Mouse (Mus musculus) ES-CJ7 (cell line): ENCODE data around the gene Stkld1.

ENCODE experiments used
- DNase-seq: peaks from one replicate; pipeline ENCODE4 v3.0.0; 2011; ENCODE audit warnings: low read depth, low spot score

Gene Stkld1

GRCm38 (mm10) chr2:26963923-26964723 is 30.3 kb downstream of the Stkld1 start, which contains the start of gene Rexo4:
Rexo4 (minus strand) TSS chr2:26964386.
- peak; percentile 97 for DNase-seq

- DNase-seq = peak; percentile 13
These were observed 31.0 kb downstream of the Stkld1 start for GRCm38 (mm10) chr2:26964724-26965370.

- DNase-seq = peak; percentile 60
These were observed 33.4 kb downstream of the Stkld1 start for GRCm38 (mm10) chr2:26967262-26967661.

GRCm38 (mm10) chr2:26973116-26973515 is 39.3 kb downstream of the Stkld1 start, which contains the start of gene Adamts13:
Adamts13 (plus strand) TSS chr2:26973416.
- DNase-seq = no peak

GRCm38 (mm10) chr2:26973960-26974359 is 40.1 kb downstream of the Stkld1 start:
- no peak for DNase-seq

GRCm38 (mm10) chr2:26980361-26980760 is 46.5 kb downstream of the Stkld1 start:
- DNase-seq = no peak

GRCm38 (mm10) chr2:26984179-26984578 is 50.3 kb downstream of the Stkld1 start:
- no peak for DNase-seq

- no peak for DNase-seq
These were observed 50.8 kb downstream of the Stkld1 start for GRCm38 (mm10) chr2:26984640-26985039.

GRCm38 (mm10) chr2:26993936-26994335 is 60.1 kb downstream of the Stkld1 start:
- DNase-seq = no peak

GRCm38 (mm10) chr2:26997498-26997897 is 63.7 kb downstream of the Stkld1 start:
- DNase-seq = peak; percentile 44

- DNase-seq = no peak
These were observed 64.1 kb downstream of the Stkld1 start for GRCm38 (mm10) chr2:26997993-26998392.
